Mouse (Mus musculus) intestine, postnatal 0 days (tissue): ENCODE measurements around the gene Trim12c. TPM values are rescaled to one million over a fixed set of nuclear protein-coding genes. Genes with fewer than 3 reads are reported as not detected.

Experiments
- ATAC-seq: fragments of 200-750 bp; cut with Nextera tagmentation; 2 replicates; pipeline ENCODE4 v1.8.0; 2017; ENCODE audit warnings: mild to moderate bottlenecking, moderate TSS enrichment, moderate library complexity
- H3K27ac ChIP-seq: fragments of 300-500 bp; sonication (generic); 2 replicates; pipeline ENCODE4 v1.5.1; 2014; ENCODE audit warnings: mild to moderate bottlenecking, low read depth, low read length, moderate library complexity
- H3K27me3 ChIP-seq: fragments of 300-500 bp; sonication (generic); replicated peaks from 2 replicates; pipeline ENCODE4 v1.6.1; 2014; ENCODE audit warnings: low read length, mixed read lengths; ENCODE audit not compliant: control insufficient read depth, insufficient read depth
- H3K36me3 ChIP-seq: fragments of 300-500 bp; sonication (generic); 2 replicates; pipeline ENCODE4 v1.6.1; 2014; ENCODE audit warnings: mild to moderate bottlenecking, moderate library complexity; ENCODE audit not compliant: control insufficient read depth, insufficient read depth
- H3K4me1 ChIP-seq: fragments of 300-500 bp; sonication (generic); replicated peaks from 2 replicates; pipeline ENCODE4 v1.6.1; 2014; ENCODE audit warnings: antibody characterized with exemption, low read length, mixed read lengths; ENCODE audit not compliant: control insufficient read depth, insufficient read depth
- H3K4me2 ChIP-seq: fragments of 300-500 bp; sonication (generic); replicated peaks from 2 replicates; pipeline ENCODE4 v1.6.1; 2014; ENCODE audit warnings: low read depth, mild to moderate bottlenecking, moderate library complexity
- H3K4me3 ChIP-seq: fragments of 300-500 bp; sonication (generic); 2 replicates; pipeline ENCODE4 v1.5.1; 2014; ENCODE audit warnings: low read depth, low read length
- H3K9ac ChIP-seq: fragments of 300-500 bp; sonication (generic); 2 replicates; pipeline ENCODE4 v1.6.1; 2014; ENCODE audit warnings: mild to moderate bottlenecking, low read depth, low read length
- H3K9me3 ChIP-seq: fragments of 300-500 bp; sonication (generic); 2 replicates; pipeline ENCODE4 v1.6.1; 2016; ENCODE audit warnings: mixed run types; ENCODE audit not compliant: control insufficient read depth
- CTCF ChIP-seq: sonication (generic); IDR thresholded peaks from 2 replicates; pipeline ENCODE4 v1.5.1; 2016; ENCODE audit warnings: low read depth, mild to moderate bottlenecking, control low read depth, antibody characterized with exemption, moderate library complexity
- WGBS: fragments of 180-500 bp; shearing (Covaris S2); extraction: QIAGEN DNeasy Blood & Tissue Kit; methylation state at CpG from one replicate; pipeline ENCODE4 v1.1.7; 2014; 5-methylcytosine and 5-hydroxymethylcytosine counted together
- polyA plus RNA-seq: library from polyadenylated mRNA; unstranded; fragments of >200 nt; fragmentation: Nextera tagmentation; extraction: Ambion mirVana; gene quantifications from 2 replicates; pipeline ENCODE4 v1.2.1, GENCODE M21; 2015

Trim12c gene
- polyA plus RNA-seq, 1 experiment from 2014 or later, result 4.8 TPM

DNA sequence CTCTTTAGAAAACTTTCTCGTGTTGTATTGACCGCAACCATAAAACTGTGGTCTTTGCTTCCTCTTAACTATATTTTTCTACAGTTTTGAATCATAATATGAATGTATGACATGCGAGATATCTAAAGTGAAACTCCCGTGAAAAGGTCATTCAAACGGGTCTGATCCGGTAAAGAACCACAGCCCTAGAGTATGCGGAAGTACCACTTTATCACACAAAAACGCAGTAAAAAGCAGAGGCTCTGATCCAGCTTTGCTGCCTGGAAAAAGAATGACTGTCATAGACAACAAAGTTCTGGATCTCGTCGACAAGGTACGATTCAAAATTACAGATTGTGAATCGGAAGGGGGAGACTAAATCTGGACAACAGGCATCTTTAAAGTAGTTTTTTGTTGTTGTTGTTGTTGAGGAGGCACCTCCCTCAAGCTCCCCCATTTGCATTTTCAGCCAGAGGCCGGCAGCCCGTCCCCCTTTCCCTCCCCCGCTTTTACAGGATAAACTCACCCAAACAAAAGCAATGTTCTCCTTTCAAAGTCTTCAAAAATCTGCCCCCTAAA lies 38.3 kb downstream of the Trim12c start:
- H3K9ac ChIP-seq, result peak overlapping the region; percentile 42
- H3K4me2 ChIP-seq, result peak overlapping the region; percentile 61
- ATAC-seq, result peak; percentile 85
- H3K36me3 ChIP-seq, result no peaks in the 10 kb centered on the region
- H3K4me1 ChIP-seq, result no peaks in the 10 kb centered on the region
- WGBS, result 8% methylated on average over 15 of the region's 15 CpGs
- peak overlapping the region; percentile 55 for H3K4me3 ChIP-seq
- H3K9me3 ChIP-seq, result no peaks in the 10 kb centered on the region
- TF ChIP-seq CTCF, result no peak
- no peaks in the 10 kb centered on the region for H3K27me3 ChIP-seq
- H3K27ac ChIP-seq, result peak overlapping the region; percentile 75

DNA sequence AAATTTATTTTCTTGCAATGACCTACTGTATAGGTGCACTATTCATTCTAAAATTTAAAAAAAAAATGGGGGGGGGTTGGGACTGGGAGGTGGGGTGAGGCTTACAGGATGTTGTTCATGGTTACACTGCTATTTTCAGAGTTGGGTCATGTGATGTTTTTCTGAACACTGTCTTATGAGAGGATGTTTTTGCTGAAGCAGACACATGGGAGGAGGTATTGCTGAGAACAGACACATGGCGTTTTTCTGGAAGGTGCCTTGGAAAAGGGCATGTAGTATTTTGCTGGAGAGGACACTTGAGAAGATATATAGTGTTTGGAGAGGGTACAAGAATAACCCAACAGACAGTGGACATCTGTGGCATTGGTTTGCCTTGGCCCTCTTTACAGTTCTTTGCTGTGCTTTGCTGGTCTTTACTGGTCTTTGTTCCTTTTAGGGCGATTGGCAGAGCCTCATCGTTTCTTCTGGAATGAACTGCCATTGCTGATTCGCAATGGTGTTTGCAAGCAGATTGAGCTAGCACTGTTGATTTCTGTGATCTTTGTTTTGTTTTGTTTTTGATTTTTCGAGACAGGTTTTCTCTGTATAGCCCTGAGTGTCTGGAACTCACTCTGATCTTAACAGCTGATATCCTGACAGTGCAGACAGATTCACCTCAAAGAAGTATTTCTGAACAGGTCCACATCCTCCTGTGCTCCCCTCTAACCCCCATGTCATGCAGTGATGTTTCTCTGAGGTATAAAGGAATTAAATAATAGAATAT lies 61.3 kb downstream of the Trim12c start:
- Histone ChIP-seq H3K4me3 (no peak overlapping the region), H3K27ac (no peak overlapping the region), H3K27me3 (no peaks in the 10 kb centered on the region), H3K4me1 (no peaks in the 10 kb centered on the region), H3K9ac (no peak overlapping the region), H3K9me3 (no peaks in the 10 kb centered on the region), H3K36me3 (no peaks in the 10 kb centered on the region), H3K4me2 (no peak overlapping the region)
- TF ChIP-seq CTCF, result no peak
- WGBS, result 76% methylated on average over 5 of the region's 5 CpGs
- ATAC-seq, result no peak

- Histone ChIP-seq H3K4me3 (no peak overlapping the region), H3K27me3 (no peaks in the 10 kb centered on the region), H3K9ac (no peak overlapping the region), H3K9me3 (no peaks in the 10 kb centered on the region), H3K27ac (no peak overlapping the region), H3K4me2 (no peak overlapping the region), H3K4me1 (no peaks in the 10 kb centered on the region), H3K36me3 (no peaks in the 10 kb centered on the region)
- WGBS, result 93% methylated on average over 1 of the region's 1 CpGs
- TF ChIP-seq CTCF, result no peak
- no peak for ATAC-seq
Observed at GRCm38 (mm10) chr7:104290641-104291040, 62.5 kb downstream of the Trim12c start.

Other genes with a start within 250 kb of the Trim12c start
- gene Olfr646, start 248.5 kb downstream of the Trim12c start, polyA plus RNA-seq, result not detected in 2 replicates
- gene Ubqln5, start 223.5 kb downstream of the Trim12c start, polyA plus RNA-seq, result not detected in 2 replicates
- gene Olfr643, start 216.0 kb downstream of the Trim12c start, polyA plus RNA-seq, result not detected in 2 replicates
- gene Ubqln3, start 210.1 kb downstream of the Trim12c start, polyA plus RNA-seq, result not detected in 2 replicates
- not detected in 2 replicates for gene Ubqlnl, start 202.8 kb downstream of the Trim12c start, polyA plus RNA-seq
- not detected in 2 replicates for gene Olfm5, start 188.5 kb downstream of the Trim12c start, polyA plus RNA-seq
- 0.08 and 0.09 TPM in 2 replicates for gene Olfr648, start 170.0 kb downstream of the Trim12c start, polyA plus RNA-seq
- gene Olfr649, start 157.4 kb downstream of the Trim12c start, polyA plus RNA-seq, result not detected in 2 replicates
- 0.44 and 0.55 TPM in 2 replicates for gene Trim6, start 134.6 kb downstream of the Trim12c start, polyA plus RNA-seq
- 6.0 and 6.2 TPM in 2 replicates for gene Trim34a, start 108.9 kb downstream of the Trim12c start, polyA plus RNA-seq
- 1.6 TPM in 2 replicates for gene Trim5, start 65.3 kb downstream of the Trim12c start, polyA plus RNA-seq
- gene Trim12a, start 37.9 kb downstream of the Trim12c start, polyA plus RNA-seq, result 23.8 and 26.3 TPM in 2 replicates
- gene Trim34b, start 23.9 kb downstream of the Trim12c start, polyA plus RNA-seq, result 0.16 and 0.22 TPM in 2 replicates
- gene Trim30b, start 16.5 kb upstream of the Trim12c start, polyA plus RNA-seq, result 0.23 and 0.24 TPM in 2 replicates
- gene Trim30c, start 47.5 kb upstream of the Trim12c start, polyA plus RNA-seq, result 0.10 and 0.14 TPM in 2 replicates
- gene Trim30a, start 111.8 kb upstream of the Trim12c start, polyA plus RNA-seq, result 5.0 and 5.3 TPM in 2 replicates
- 18.7 and 18.8 TPM in 2 replicates for gene Trim30d, start 154.5 kb upstream of the Trim12c start, polyA plus RNA-seq
- gene Olfr651, start 196.8 kb upstream of the Trim12c start, polyA plus RNA-seq, result not detected in 2 replicates
- gene Olfr652, start 207.5 kb upstream of the Trim12c start, polyA plus RNA-seq, result 0.04 TPM in 1 of 2 replicates, not detected in the other
- 0.03 TPM in 1 of 2 replicates, not detected in the other for gene Olfr653, start 224.0 kb upstream of the Trim12c start, polyA plus RNA-seq
- gene Olfr654, start 233.7 kb upstream of the Trim12c start, polyA plus RNA-seq, result not detected in 2 replicates
- not detected in 2 replicates for gene Olfr655, start 248.4 kb upstream of the Trim12c start, polyA plus RNA-seq